ENCODE assay signal across 11 mouse cellular contexts in the genomic region with DNA sequence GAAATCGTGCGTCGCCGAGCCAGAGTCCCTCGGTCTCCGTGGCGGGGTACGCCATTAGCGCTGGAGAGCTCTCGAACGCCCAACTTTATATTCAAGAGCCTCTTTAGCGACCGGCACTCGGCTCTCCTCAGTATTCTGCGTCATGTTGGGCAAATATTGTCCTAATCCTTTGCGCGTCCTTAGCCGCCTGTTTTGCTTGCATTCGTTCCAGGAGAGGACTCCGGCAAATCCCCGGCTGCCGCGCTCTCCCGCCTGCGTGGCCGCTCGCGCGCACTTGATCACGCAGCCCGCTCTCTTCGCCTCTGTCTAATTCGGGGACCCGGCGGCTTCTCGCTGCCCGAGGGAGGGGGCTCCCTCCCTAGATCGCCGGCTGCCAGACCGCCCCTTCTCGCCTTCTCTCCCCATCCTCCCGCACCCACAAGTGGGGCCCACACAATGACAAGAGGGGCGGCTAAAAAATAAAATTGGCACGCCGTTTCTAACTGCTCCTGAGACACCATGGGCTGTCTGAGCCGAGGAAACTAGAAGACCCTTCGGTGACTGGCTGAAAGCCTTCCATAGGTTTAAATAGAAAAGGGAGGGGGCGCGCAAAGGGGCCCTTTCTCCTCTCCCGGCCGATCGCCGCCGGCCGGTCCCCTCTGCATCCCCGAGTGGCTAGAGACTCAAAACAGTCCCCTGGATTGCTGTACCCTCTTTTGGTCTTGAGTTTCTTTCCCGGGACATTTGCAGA. TPM values are rescaled to one million over a fixed set of nuclear protein-coding genes. Genes with fewer than 3 reads are reported as not detected.
DNase-seq lines count a peak whose midpoint lies in the region; ATAC-seq lines count a peak whose summit lies in the region.
"Had no signal": no experiment of that assay in that cellular context is flagged by ENCODE, and none has a peak within 500 bp of the region (broad histone marks: within the 10 kb centered on the region; RNA-seq: fewer than 3 reads in every experiment).

No protein-coding gene starts in this region.

- ATAC-seq in forebrain, embryonic 13.5 days = no peak
- no peak for ATAC-seq in limb, embryonic 15.5 days (ENCODE audit: insufficient number of reproducible peaks, low FRiP score, low TSS enrichment, low read depth)
- ATAC-seq in midbrain, embryonic 15.5 days (replicated peaks) = no peak
- ATAC-seq: intestine, embryonic 16.5 days had no signal

- WGBS in forebrain, embryonic 13.5 days = under 1% methylated on average over 57 of the region's 57 CpGs
- WGBS in limb, embryonic 15.5 days = under 1% methylated on average over 57 of the region's 57 CpGs
- under 1% methylated on average over 57 of the region's 57 CpGs for WGBS in midbrain, embryonic 15.5 days

- peaks cover 34% of the 10 kb centered on the region for H3K4me1 ChIP-seq in forebrain, embryonic 13.5 days
- peaks cover 26% of the 10 kb centered on the region for H3K4me1 ChIP-seq in limb, embryonic 15.5 days
- peaks cover 44% of the 10 kb centered on the region for H3K4me1 ChIP-seq in midbrain, embryonic 15.5 days

- H3K4me2 ChIP-seq in forebrain, embryonic 13.5 days = peak overlapping the region; percentile 35
- no peak overlapping the region for H3K4me2 ChIP-seq in limb, embryonic 15.5 days
- H3K4me2 ChIP-seq in midbrain, embryonic 15.5 days = peak overlapping the region; percentile 48

- peak overlapping the region; percentile 13; the same call in 1 of the 2 replicates for H3K4me3 ChIP-seq in forebrain, embryonic 13.5 days
- H3K4me3 ChIP-seq in limb, embryonic 15.5 days = peak overlapping the region; percentile 31
- H3K4me3 ChIP-seq in midbrain, embryonic 15.5 days = peak overlapping the region; percentile 38

- peak; percentile 56 for DNase-seq in R1 (ENCODE audit: low read depth, low spot score)
- no peak for DNase-seq in kidney, postnatal 10 days
- no peak for DNase-seq in thymus, postnatal 14 days
- no peak for DNase-seq in gastrocnemius, postnatal 10 days
- DNase-seq in frontal cortex, adult 2 months (ENCODE audit: extremely low spot score in 1 of 2, low spot score in 1 of 2) = no peak
- DNase-seq: heart, adult 18-20 months had no signal

- H3K9me3 ChIP-seq in forebrain, embryonic 13.5 days (replicated peaks) = no peaks in the 10 kb centered on the region
- no peaks in the 10 kb centered on the region for H3K9me3 ChIP-seq in limb, embryonic 15.5 days
- H3K9me3 ChIP-seq in midbrain, embryonic 15.5 days = no peaks in the 10 kb centered on the region

- H3K27me3 ChIP-seq in forebrain, embryonic 13.5 days = peaks cover 100% of the 10 kb centered on the region
- peaks cover 99% of the 10 kb centered on the region for H3K27me3 ChIP-seq in limb, embryonic 15.5 days
- peaks cover 50% of the 10 kb centered on the region for H3K27me3 ChIP-seq in midbrain, embryonic 15.5 days (replicated peaks)

- H3K36me3 ChIP-seq in forebrain, embryonic 13.5 days (ENCODE audit: poor library complexity, severe bottlenecking) = no peaks in the 10 kb centered on the region
- H3K36me3 ChIP-seq in limb, embryonic 15.5 days = no peaks in the 10 kb centered on the region
- H3K36me3 ChIP-seq in midbrain, embryonic 15.5 days (replicated peaks) = no peaks in the 10 kb centered on the region
- H3K36me3 ChIP-seq: G1E had no signal

- H3K27ac ChIP-seq in forebrain, embryonic 13.5 days = no peak overlapping the region
- no peak overlapping the region for H3K27ac ChIP-seq in limb, embryonic 15.5 days
- peak overlapping the region; percentile 69 for H3K27ac ChIP-seq in midbrain, embryonic 15.5 days

- no peak overlapping the region for H3K9ac ChIP-seq in forebrain, embryonic 13.5 days
- no peak overlapping the region for H3K9ac ChIP-seq in limb, embryonic 15.5 days
- H3K9ac ChIP-seq in midbrain, embryonic 15.5 days = peak overlapping the region; percentile 26

RNA-seq across cellular contexts. Expression of gene Pax7, which starts 1.7 kb away (rescaled TPM):
- polyA plus RNA-seq in forebrain, embryonic 13.5 days (2015; fragmentation: Nextera tagmentation; extraction: Ambion mirVana) = 0.04 and 0.09 TPM in 2 replicates
- 0.38 and 0.91 TPM in 2 replicates for polyA plus RNA-seq in limb, embryonic 15.5 days (2015; fragmentation: Nextera tagmentation; extraction: Ambion mirVana)
- polyA plus RNA-seq in midbrain, embryonic 15.5 days (2015; fragmentation: Nextera tagmentation; extraction: Ambion mirVana) = 3.5 and 3.8 TPM in 2 replicates
- 10 to 100 TPM in 1 of 2 experiments, 1 to 10 TPM in 1; 8.3 to 11.3 TPM for total RNA-seq in gastrocnemius, postnatal 10 days (2021)
- 0.02 TPM in 1 of 2 replicates, not detected in the other for polyA plus RNA-seq in frontal cortex, adult 2 months (2012; rRNA removed)
- total RNA-seq: heart, adult 18-20 months had no signal
- polyA plus RNA-seq: G1E; intestine, embryonic 16.5 days had no signal
